Mouse (Mus musculus): Measurements from ENCODE around the gene Mvd. TPM values are rescaled to one million over a fixed set of nuclear protein-coding genes. Genes with fewer than 3 reads are reported as not detected.

Mvd gene
- polyA plus RNA-seq, 1 experiment from 2014 or later = 38.3 TPM

DNA sequence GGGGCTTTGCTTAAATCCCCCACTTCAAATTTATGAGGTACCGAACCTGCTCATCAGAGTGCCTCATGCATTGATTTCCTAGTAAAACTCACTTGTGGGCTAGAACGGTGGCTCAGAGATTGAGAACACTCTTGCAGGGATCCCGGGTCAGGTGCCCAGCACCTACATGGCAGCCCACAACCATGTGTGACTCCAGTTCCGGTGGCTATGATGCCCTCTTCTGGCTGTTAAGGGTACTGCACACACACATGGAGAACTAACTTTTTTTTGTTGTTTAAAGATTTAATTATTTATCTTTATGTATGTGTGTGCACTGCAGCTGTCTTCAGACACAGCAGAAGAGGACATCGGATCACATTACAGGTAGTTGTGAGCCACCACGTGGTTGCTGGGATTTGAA lies 7.8 kb downstream of the Mvd start:
- no peak for ATAC-seq (ENCODE audit: insufficient number of reproducible peaks, insufficient read depth, low FRiP score, low read depth)
- Histone ChIP-seq H3K4me1 (ENCODE audit: control insufficient read depth, insufficient read depth, low read length) (peaks cover 22% of the 10 kb centered on the region), H3K4me3 (ENCODE audit: low read depth, low read length) (no peak overlapping the region), H3K9ac (replicated peaks; ENCODE audit: low read depth, low read length) (no peak overlapping the region), H3K4me2 (replicated peaks; ENCODE audit: low read depth, low read length) (no peak overlapping the region), H3K27me3 (ENCODE audit: control insufficient read depth, insufficient read depth, low read length) (no peaks in the 10 kb centered on the region), H3K9me3 (ENCODE audit: control insufficient read depth, low read depth, low read length) (no peaks in the 10 kb centered on the region), H3K27ac (ENCODE audit: low read length) (no peak overlapping the region), H3K36me3 (ENCODE audit: control insufficient read depth, insufficient read depth, low read length) (peaks cover 14% of the 10 kb centered on the region)
- 88% methylated on average over 6 of the region's 6 CpGs for WGBS

DNA sequence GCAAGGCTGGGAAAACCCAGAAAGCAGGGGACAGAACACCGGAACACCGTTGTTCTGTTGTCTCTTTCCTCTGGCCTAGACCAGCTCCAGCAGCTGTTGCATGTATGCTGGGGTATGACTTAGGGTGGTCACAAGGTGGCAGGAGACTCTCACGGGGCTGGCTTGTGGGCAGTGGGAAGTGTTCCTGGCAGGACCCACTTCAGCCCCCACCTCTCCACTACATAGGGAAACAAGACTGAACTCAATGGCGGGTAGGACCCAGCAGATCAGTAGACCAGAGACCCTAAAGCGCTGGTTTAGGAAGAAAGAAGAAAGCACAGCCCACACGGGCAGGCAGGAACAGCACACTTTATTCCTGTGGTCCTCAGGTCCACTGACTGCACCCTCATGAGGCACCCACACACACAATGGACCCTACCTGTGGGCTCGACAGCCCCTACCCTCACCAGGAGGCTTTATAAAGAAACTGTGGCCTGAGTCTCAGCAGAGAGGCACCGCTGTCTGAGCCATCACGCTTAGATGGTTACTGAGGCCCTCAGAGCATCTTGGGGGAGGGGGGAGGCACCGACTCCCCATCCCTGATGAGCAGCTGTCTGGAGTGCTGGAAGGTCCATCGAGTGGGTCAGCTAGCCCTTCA lies 9.8 kb downstream of the Mvd start:
- no peaks in the 10 kb centered on the region for H3K9me3 ChIP-seq (ENCODE audit: control insufficient read depth, low read depth, low read length)
- no peak overlapping the region; the same call in 1 of the 2 replicates for H3K27ac ChIP-seq (ENCODE audit: low read length)

DNA sequence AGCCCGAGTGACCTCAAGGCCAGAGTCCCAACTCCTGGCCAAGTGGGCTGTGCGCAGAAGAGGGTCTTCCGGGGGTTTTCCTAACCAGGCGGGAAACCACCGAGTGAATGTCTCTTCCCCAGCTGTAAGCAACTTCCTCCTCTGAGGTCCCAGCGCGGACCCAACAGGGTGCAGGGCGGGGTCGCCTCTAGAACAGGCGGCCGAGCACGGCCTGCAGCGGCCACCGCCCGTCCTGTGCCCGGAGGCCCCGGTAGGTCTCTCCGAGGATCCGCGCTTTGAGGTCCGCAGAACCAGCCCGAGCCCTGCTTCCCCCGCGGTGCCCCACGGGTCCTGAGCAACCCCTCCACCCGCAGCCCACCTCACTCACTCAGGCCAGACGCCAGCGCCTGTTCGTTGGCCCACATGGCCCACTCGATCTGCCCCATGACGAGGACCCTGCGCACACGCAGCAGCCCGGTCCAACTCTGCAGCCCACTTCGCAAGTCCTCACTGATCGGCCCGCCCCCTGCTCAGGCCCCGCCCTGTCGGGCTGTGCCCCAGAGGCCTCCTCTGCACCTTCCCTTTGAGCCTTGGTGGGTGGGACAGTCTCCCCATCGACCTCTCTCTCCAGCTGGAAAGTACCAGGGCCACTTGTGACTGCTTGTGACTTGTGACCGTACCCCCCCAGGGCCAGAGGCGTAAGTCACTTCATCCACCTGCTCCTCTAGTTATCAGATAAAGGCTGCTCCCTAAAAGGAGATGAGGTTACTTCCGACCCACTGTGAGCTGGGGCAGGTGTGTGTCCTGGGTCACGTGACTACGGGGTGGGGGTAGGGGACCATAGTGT lies 10.6 kb downstream of the Mvd start, which contains the start of gene Cyba:
TSS of gene Cyba (minus strand) at position 488 of the 826 bp plus-strand sequence.
- Histone ChIP-seq H3K4me2 (replicated peaks; ENCODE audit: low read depth, low read length) (peak within 1 kb of the TSS; percentile 75), H3K4me1 (ENCODE audit: control insufficient read depth, insufficient read depth, low read length) (peaks cover 17% of the 10 kb centered on the region), H3K9ac (replicated peaks; ENCODE audit: low read depth, low read length) (peak within 1 kb of the TSS; percentile 71), H3K27me3 (ENCODE audit: control insufficient read depth, insufficient read depth, low read length) (no peaks in the 10 kb centered on the region), H3K4me3 (ENCODE audit: low read depth, low read length) (peak within 1 kb of the TSS; percentile 54), H3K36me3 (ENCODE audit: control insufficient read depth, insufficient read depth, low read length) (peaks cover 10% of the 10 kb centered on the region), H3K9me3 (ENCODE audit: control insufficient read depth, low read depth, low read length) (no peaks in the 10 kb centered on the region), H3K27ac (ENCODE audit: low read length) (peak within 1 kb of the TSS; percentile 44)
- ATAC-seq (ENCODE audit: insufficient number of reproducible peaks, insufficient read depth, low FRiP score, low read depth) = peak; percentile 85
- WGBS = 3% methylated on average over 45 of the region's 45 CpGs

More for the DNA sequence above, 9.8 kb downstream of the Mvd start:
- H3K9ac ChIP-seq (replicated peaks; ENCODE audit: low read depth, low read length) = no peak overlapping the region
- H3K4me2 ChIP-seq (replicated peaks; ENCODE audit: low read depth, low read length) = peak overlapping the region; percentile 75
- 66% methylated on average over 11 of the region's 11 CpGs for WGBS
- peaks cover 13% of the 10 kb centered on the region for H3K36me3 ChIP-seq (ENCODE audit: control insufficient read depth, insufficient read depth, low read length)
- H3K4me1 ChIP-seq (ENCODE audit: control insufficient read depth, insufficient read depth, low read length) = peaks cover 21% of the 10 kb centered on the region
- no peaks in the 10 kb centered on the region for H3K27me3 ChIP-seq (ENCODE audit: control insufficient read depth, insufficient read depth, low read length)
- peak overlapping the region; percentile 54; the same call in 1 of the 2 replicates for H3K4me3 ChIP-seq (ENCODE audit: low read depth, low read length)
- peak; percentile 53 for ATAC-seq (ENCODE audit: insufficient number of reproducible peaks, insufficient read depth, low FRiP score, low read depth)

DNA sequence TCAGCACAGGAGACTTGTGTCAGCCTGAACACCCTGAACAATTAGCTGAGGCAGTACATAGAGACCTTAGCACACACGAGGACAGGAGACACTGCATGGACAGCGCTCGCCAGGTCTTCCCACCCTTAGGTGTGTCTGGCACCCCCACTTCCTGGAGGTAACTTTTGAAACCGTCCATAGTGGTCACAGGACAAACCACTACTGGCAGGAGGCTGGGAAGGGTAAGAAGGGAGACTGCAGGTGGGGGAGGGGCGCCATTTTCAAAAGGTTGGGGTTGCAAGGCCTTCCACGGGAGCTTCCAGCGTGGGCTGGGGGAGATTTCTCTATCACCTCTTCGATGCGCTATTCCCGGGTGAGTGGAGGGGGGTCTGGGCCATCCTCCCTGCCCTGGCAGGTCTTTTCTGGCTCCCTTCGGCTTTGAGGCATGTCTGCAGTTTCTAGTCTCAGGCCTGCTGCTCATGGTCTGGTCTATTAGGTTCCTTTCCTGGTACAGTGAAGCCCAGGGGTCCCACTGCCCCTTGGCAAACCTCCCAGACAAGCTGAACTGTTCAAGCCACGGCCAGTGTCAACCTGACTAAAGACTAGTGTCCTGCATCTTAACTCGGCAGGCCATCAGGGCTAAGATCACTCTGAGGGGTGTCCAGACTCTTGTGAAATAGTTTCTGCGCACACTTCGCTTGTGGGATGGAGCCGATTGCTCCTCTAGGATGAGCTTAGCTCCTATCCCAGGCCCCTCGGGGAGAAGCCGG lies 11.4 kb downstream of the Mvd start:
- peak overlapping the region; percentile 75 for H3K4me2 ChIP-seq (replicated peaks; ENCODE audit: low read depth, low read length)
- H3K4me3 ChIP-seq (ENCODE audit: low read depth, low read length) = peak overlapping the region; percentile 54
- H3K36me3 ChIP-seq (ENCODE audit: control insufficient read depth, insufficient read depth, low read length) = peaks cover 9% of the 10 kb centered on the region
- peak overlapping the region; percentile 44 for H3K27ac ChIP-seq (ENCODE audit: low read length)
- no peaks in the 10 kb centered on the region for H3K9me3 ChIP-seq (ENCODE audit: control insufficient read depth, low read depth, low read length)
- H3K9ac ChIP-seq (replicated peaks; ENCODE audit: low read depth, low read length) = peak overlapping the region; percentile 71
- peak; percentile 3; the same call in 1 of the 2 replicates for ATAC-seq (ENCODE audit: insufficient number of reproducible peaks, insufficient read depth, low FRiP score, low read depth)
- H3K27me3 ChIP-seq (ENCODE audit: control insufficient read depth, insufficient read depth, low read length) = no peaks in the 10 kb centered on the region
- 33% methylated on average over 17 of the region's 18 CpGs for WGBS
- peaks cover 14% of the 10 kb centered on the region for H3K4me1 ChIP-seq (ENCODE audit: control insufficient read depth, insufficient read depth, low read length)

DNA sequence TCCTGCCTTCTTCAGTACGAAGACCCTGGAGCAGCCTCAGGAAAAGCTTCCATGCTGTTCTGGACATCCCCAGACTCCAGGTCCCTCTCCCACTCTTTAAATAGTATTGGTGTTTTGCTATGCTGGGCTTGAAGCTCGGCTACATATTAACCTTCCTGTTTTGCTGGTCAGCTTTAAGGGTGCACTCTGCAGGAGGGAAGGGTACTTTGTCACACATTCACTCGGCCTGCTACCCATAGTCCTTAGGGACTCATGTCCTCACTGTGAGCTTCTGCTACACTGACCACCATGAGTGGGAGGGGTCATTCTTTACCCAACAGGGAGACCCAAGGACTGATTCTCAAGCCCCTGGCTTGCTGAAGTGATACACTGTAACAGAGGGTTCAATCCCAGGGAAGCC lies 12.6 kb downstream of the Mvd start:
- H3K4me2 ChIP-seq (replicated peaks; ENCODE audit: low read depth, low read length) = no peak overlapping the region
- no peak overlapping the region for H3K9ac ChIP-seq (replicated peaks; ENCODE audit: low read depth, low read length)
- H3K27me3 ChIP-seq (ENCODE audit: control insufficient read depth, insufficient read depth, low read length) = no peaks in the 10 kb centered on the region
- no peak overlapping the region for H3K4me3 ChIP-seq (ENCODE audit: low read depth, low read length)
- no peak for ATAC-seq (ENCODE audit: insufficient number of reproducible peaks, insufficient read depth, low FRiP score, low read depth)
- H3K27ac ChIP-seq (ENCODE audit: low read length) = no peak overlapping the region
- H3K9me3 ChIP-seq (ENCODE audit: control insufficient read depth, low read depth, low read length) = no peaks in the 10 kb centered on the region
- peaks cover 4% of the 10 kb centered on the region; the same call in 1 of the 2 replicates for H3K36me3 ChIP-seq (ENCODE audit: control insufficient read depth, insufficient read depth, low read length)
- peaks cover 14% of the 10 kb centered on the region for H3K4me1 ChIP-seq (ENCODE audit: control insufficient read depth, insufficient read depth, low read length)
- WGBS = 73% methylated on average over 3 of the region's 3 CpGs

DNA sequence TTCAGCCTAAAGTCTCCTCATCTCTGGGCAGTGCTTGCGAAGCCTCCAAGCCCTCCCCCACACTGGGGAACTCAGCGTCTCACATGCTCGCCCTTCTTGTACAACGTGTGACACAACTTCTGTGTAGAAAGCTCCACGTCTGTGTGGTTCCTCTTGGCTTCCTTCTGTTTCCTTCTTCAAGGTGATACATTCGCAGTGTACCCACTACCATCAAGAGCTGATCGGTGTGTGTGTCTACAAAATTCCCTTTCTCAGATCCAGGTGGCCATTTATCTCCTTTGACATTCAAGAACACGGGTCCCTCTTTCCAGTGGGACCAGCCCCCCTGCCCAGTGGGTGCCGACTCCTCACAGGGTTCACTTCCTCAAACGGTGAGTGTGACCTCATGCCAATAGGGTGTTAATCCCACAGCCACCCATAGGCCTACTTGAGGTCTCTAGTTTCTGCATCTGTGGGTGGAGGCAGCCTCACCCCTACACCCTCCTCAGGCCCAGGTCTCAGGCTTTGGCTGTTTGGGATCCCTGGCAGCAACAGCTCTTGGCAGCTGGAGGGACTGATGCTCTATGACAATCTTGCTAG lies 13.1 kb downstream of the Mvd start:
- no peak for ATAC-seq (ENCODE audit: insufficient number of reproducible peaks, insufficient read depth, low FRiP score, low read depth)
- no peak overlapping the region for H3K4me3 ChIP-seq (ENCODE audit: low read depth, low read length)
- H3K9me3 ChIP-seq (ENCODE audit: control insufficient read depth, low read depth, low read length) = no peaks in the 10 kb centered on the region
- no peaks in the 10 kb centered on the region for H3K27me3 ChIP-seq (ENCODE audit: control insufficient read depth, insufficient read depth, low read length)
- H3K4me1 ChIP-seq (ENCODE audit: control insufficient read depth, insufficient read depth, low read length) = peaks cover 14% of the 10 kb centered on the region
- no peak overlapping the region for H3K9ac ChIP-seq (replicated peaks; ENCODE audit: low read depth, low read length)
- H3K36me3 ChIP-seq (ENCODE audit: control insufficient read depth, insufficient read depth, low read length) = peaks cover 5% of the 10 kb centered on the region; the same call in 1 of the 2 replicates
- 76% methylated on average over 10 of the region's 10 CpGs for WGBS
- no peak overlapping the region for H3K4me2 ChIP-seq (replicated peaks; ENCODE audit: low read depth, low read length)
- H3K27ac ChIP-seq (ENCODE audit: low read length) = no peak overlapping the region

DNA sequence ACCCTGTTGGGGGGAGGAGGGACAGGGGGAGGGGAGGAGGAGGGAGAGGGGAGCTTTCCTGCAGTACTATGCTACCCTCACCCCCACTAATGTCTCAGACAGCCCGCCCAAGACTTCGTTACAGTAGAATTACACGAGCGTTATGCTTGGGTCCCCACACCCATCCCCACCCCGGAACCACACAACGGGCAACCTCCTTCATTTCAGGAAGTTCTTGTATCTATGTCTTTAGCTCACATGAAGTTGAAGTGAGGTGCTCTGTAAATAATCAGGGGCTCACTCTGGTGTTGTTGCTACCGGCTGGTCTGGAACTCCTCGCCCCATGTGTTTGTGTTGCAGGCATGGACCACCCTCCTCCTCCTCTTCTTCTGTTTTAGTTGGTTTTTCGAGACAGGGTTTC lies 15.1 kb downstream of the Mvd start:
- H3K4me1 ChIP-seq (ENCODE audit: control insufficient read depth, insufficient read depth, low read length) = peaks cover 14% of the 10 kb centered on the region
- WGBS = 89% methylated on average over 9 of the region's 9 CpGs
- H3K27ac ChIP-seq (ENCODE audit: low read length) = no peak overlapping the region
- ATAC-seq (ENCODE audit: insufficient number of reproducible peaks, insufficient read depth, low FRiP score, low read depth) = no peak
- H3K9ac ChIP-seq (replicated peaks; ENCODE audit: low read depth, low read length) = no peak overlapping the region
- no peak overlapping the region for H3K4me3 ChIP-seq (ENCODE audit: low read depth, low read length)
- no peaks in the 10 kb centered on the region for H3K9me3 ChIP-seq (ENCODE audit: control insufficient read depth, low read depth, low read length)
- peaks cover 8% of the 10 kb centered on the region for H3K36me3 ChIP-seq (ENCODE audit: control insufficient read depth, insufficient read depth, low read length)
- no peak overlapping the region for H3K4me2 ChIP-seq (replicated peaks; ENCODE audit: low read depth, low read length)
- no peaks in the 10 kb centered on the region for H3K27me3 ChIP-seq (ENCODE audit: control insufficient read depth, insufficient read depth, low read length)

DNA sequence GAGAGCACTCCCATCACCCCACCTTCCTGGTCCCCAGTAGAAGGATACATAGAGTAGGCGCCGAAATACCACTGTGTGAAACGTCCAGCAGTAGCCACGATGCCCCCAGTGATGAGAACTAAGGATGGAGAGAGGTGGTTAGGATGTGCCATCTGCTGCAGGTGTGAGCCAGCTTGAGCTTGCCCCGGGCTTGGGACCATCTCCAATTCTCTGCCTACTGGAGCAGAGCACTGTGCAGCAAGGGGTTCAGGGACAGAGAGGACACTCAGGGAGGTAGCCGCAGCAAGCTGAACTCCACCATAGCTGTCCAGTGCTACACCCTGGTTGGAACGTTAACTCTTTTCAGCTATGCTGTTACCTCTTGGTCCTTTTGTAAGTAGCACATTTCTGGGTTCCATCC lies 15.6 kb downstream of the Mvd start:
- Histone ChIP-seq H3K27me3 (ENCODE audit: control insufficient read depth, insufficient read depth, low read length) (no peaks in the 10 kb centered on the region), H3K4me1 (ENCODE audit: control insufficient read depth, insufficient read depth, low read length) (peaks cover 10% of the 10 kb centered on the region), H3K27ac (ENCODE audit: low read length) (no peak overlapping the region), H3K4me3 (ENCODE audit: low read depth, low read length) (no peak overlapping the region), H3K9me3 (ENCODE audit: control insufficient read depth, low read depth, low read length) (no peaks in the 10 kb centered on the region), H3K36me3 (ENCODE audit: control insufficient read depth, insufficient read depth, low read length) (peaks cover 8% of the 10 kb centered on the region), H3K9ac (replicated peaks; ENCODE audit: low read depth, low read length) (no peak overlapping the region), H3K4me2 (replicated peaks; ENCODE audit: low read depth, low read length) (no peak overlapping the region)
- ATAC-seq (ENCODE audit: insufficient number of reproducible peaks, insufficient read depth, low FRiP score, low read depth) = no peak
- 93% methylated on average over 7 of the region's 7 CpGs for WGBS
